Mouse (Mus musculus) forebrain, embryonic 13.5 days (tissue): ENCODE measurements around the gene Sbf1. TPM values are rescaled to one million over a fixed set of nuclear protein-coding genes. Genes with fewer than 3 reads are reported as not detected.

Experiments used
- ATAC-seq: fragments of 200-750 bp; cut with Nextera tagmentation; 2 replicates; pipeline ENCODE4 v1.8.0; 2017
- H3K27ac ChIP-seq: fragments of 300-500 bp; sonication (generic); 2 replicates; pipeline ENCODE4 v1.5.1; 2015; ENCODE audit warnings: inconsistent platforms, mild to moderate bottlenecking, moderate library complexity
- H3K27me3 ChIP-seq: fragments of 300-500 bp; sonication (generic); 2 replicates; pipeline ENCODE4 v1.6.1; 2015; ENCODE audit warnings: mild to moderate bottlenecking, inconsistent platforms
- H3K36me3 ChIP-seq: fragments of 300-500 bp; sonication (generic); 2 replicates; pipeline ENCODE4 v1.6.1; 2015; ENCODE audit warnings: mild to moderate bottlenecking, inconsistent platforms; ENCODE audit not compliant: poor library complexity, severe bottlenecking
- H3K4me1 ChIP-seq: fragments of 300-500 bp; sonication (generic); 2 replicates; pipeline ENCODE4 v1.6.1; 2015; ENCODE audit warnings: inconsistent platforms
- H3K4me2 ChIP-seq: fragments of 300-500 bp; sonication (generic); 2 replicates; pipeline ENCODE4 v1.6.1; 2015; ENCODE audit warnings: inconsistent platforms, mild to moderate bottlenecking, moderate library complexity
- H3K4me3 ChIP-seq: fragments of 300-500 bp; sonication (generic); 2 replicates; pipeline ENCODE4 v1.5.1; 2015; ENCODE audit warnings: mild to moderate bottlenecking, inconsistent platforms
- H3K9ac ChIP-seq: fragments of 300-500 bp; sonication (generic); 2 replicates; pipeline ENCODE4 v1.6.1; 2015; ENCODE audit warnings: mild to moderate bottlenecking, inconsistent platforms
- H3K9me3 ChIP-seq: fragments of 300-500 bp; sonication (generic); replicated peaks from 2 replicates; pipeline ENCODE4 v1.6.1; 2016; ENCODE audit warnings: inconsistent platforms
- WGBS: fragments of 180-500 bp; shearing (Covaris S2); methylation state at CpG from one replicate; pipeline ENCODE4 v1.1.7; 2015; 5-methylcytosine and 5-hydroxymethylcytosine counted together
- polyA plus RNA-seq: library from polyadenylated mRNA; unstranded; fragments of >200 nt; fragmentation: Nextera tagmentation; extraction: Ambion mirVana; gene quantifications from 2 replicates; pipeline ENCODE4 v1.2.1, GENCODE M21; 2015

Gene Sbf1
- polyA plus RNA-seq, 1 experiment from 2014 or later, result 66.0 TPM

- Histone ChIP-seq H3K27me3 (no peaks in the 10 kb centered on the region), H3K9ac (peak overlapping the region; percentile 93), H3K27ac (no peak overlapping the region), H3K4me1 (peaks cover 40% of the 10 kb centered on the region), H3K36me3 (no peaks in the 10 kb centered on the region), H3K4me2 (peak overlapping the region; percentile 91), H3K4me3 (peak overlapping the region; percentile 95), H3K9me3 (no peaks in the 10 kb centered on the region)
- no peak for ATAC-seq
- 29% methylated on average over 3 of the region's 3 CpGs for WGBS
Measured at GRCm38 (mm10) chr15:89314107-89314506, 1.0 kb downstream of the Sbf1 start.

GRCm38 (mm10) chr15:89313359-89313758 lies 1.8 kb downstream of the Sbf1 start:
- H3K27ac ChIP-seq, result no peak overlapping the region
- peaks cover 44% of the 10 kb centered on the region for H3K4me1 ChIP-seq
- no peaks in the 10 kb centered on the region for H3K27me3 ChIP-seq
- peak overlapping the region; percentile 91 for H3K4me2 ChIP-seq
- no peaks in the 10 kb centered on the region for H3K9me3 ChIP-seq
- no peak overlapping the region for H3K4me3 ChIP-seq
- H3K36me3 ChIP-seq, result no peaks in the 10 kb centered on the region
- H3K9ac ChIP-seq, result peak overlapping the region; percentile 93; the same call in 1 of the 2 replicates
- no peak for ATAC-seq
- WGBS, result 80% methylated on average over 4 of the region's 4 CpGs

- 69% methylated on average over 6 of the region's 6 CpGs for WGBS
- Histone ChIP-seq H3K9ac (no peak overlapping the region), H3K27ac (peak overlapping the region; percentile 28; the same call in 1 of the 2 replicates), H3K27me3 (no peaks in the 10 kb centered on the region), H3K4me3 (no peak overlapping the region), H3K4me1 (peaks cover 44% of the 10 kb centered on the region), H3K9me3 (no peaks in the 10 kb centered on the region), H3K36me3 (peaks cover 24% of the 10 kb centered on the region), H3K4me2 (no peak overlapping the region)
- no peak for ATAC-seq
Measured at GRCm38 (mm10) chr15:89309962-89310498, 5.1 kb downstream of the Sbf1 start.

- 88% methylated on average over 7 of the region's 7 CpGs for WGBS
- no peaks in the 10 kb centered on the region for H3K9me3 ChIP-seq
- H3K27me3 ChIP-seq, result no peaks in the 10 kb centered on the region
- peaks cover 36% of the 10 kb centered on the region for H3K4me1 ChIP-seq
- H3K9ac ChIP-seq, result no peak overlapping the region
- ATAC-seq, result no peak
- H3K27ac ChIP-seq, result no peak overlapping the region
- H3K36me3 ChIP-seq, result peaks cover 39% of the 10 kb centered on the region
- no peak overlapping the region for H3K4me3 ChIP-seq
- H3K4me2 ChIP-seq, result no peak overlapping the region
Measured at GRCm38 (mm10) chr15:89308406-89309139, 6.5 kb downstream of the Sbf1 start.

- H3K27me3 ChIP-seq, result no peaks in the 10 kb centered on the region
- no peaks in the 10 kb centered on the region for H3K9me3 ChIP-seq
- no peak overlapping the region for H3K4me3 ChIP-seq
- H3K27ac ChIP-seq, result no peak overlapping the region
- WGBS, result 93% methylated on average over 13 of the region's 13 CpGs
- H3K4me1 ChIP-seq, result peaks cover 24% of the 10 kb centered on the region
- no peak overlapping the region for H3K9ac ChIP-seq
- H3K4me2 ChIP-seq, result no peak overlapping the region
- peaks cover 50% of the 10 kb centered on the region for H3K36me3 ChIP-seq
- ATAC-seq, result no peak
Measured at GRCm38 (mm10) chr15:89307461-89307860, 7.7 kb downstream of the Sbf1 start.

GRCm38 (mm10) chr15:89305966-89306365 lies 9.1 kb downstream of the Sbf1 start:
- 72% methylated on average over 1 of the region's 1 CpGs for WGBS
- ATAC-seq, result no peak

GRCm38 (mm10) chr15:89300600-89300999 lies 14.5 kb downstream of the Sbf1 start:
- Histone ChIP-seq H3K36me3 (peaks cover 97% of the 10 kb centered on the region), H3K4me1 (no peaks in the 10 kb centered on the region), H3K9ac (no peak overlapping the region), H3K9me3 (no peaks in the 10 kb centered on the region), H3K4me2 (no peak overlapping the region), H3K4me3 (no peak overlapping the region), H3K27me3 (no peaks in the 10 kb centered on the region), H3K27ac (no peak overlapping the region)
- WGBS, result 96% methylated on average over 8 of the region's 8 CpGs
- ATAC-seq, result no peak

More at GRCm38 (mm10) chr15:89305966-89306365, 9.1 kb downstream of the Sbf1 start:
- Histone ChIP-seq H3K27ac (no peak overlapping the region), H3K27me3 (no peaks in the 10 kb centered on the region), H3K9me3 (no peaks in the 10 kb centered on the region), H3K4me1 (peaks cover 16% of the 10 kb centered on the region), H3K4me3 (no peak overlapping the region), H3K9ac (no peak overlapping the region), H3K4me2 (no peak overlapping the region), H3K36me3 (peaks cover 65% of the 10 kb centered on the region)

GRCm38 (mm10) chr15:89300180-89300579 lies 14.9 kb downstream of the Sbf1 start:
- Histone ChIP-seq H3K4me3 (no peak overlapping the region), H3K27me3 (no peaks in the 10 kb centered on the region), H3K4me2 (no peak overlapping the region), H3K4me1 (no peaks in the 10 kb centered on the region), H3K9me3 (no peaks in the 10 kb centered on the region), H3K9ac (no peak overlapping the region), H3K36me3 (peaks cover 97% of the 10 kb centered on the region), H3K27ac (no peak overlapping the region)
- 92% methylated on average over 13 of the region's 13 CpGs for WGBS
- no peak for ATAC-seq

- ATAC-seq, result no peak
- H3K4me2 ChIP-seq, result no peak overlapping the region
- H3K9me3 ChIP-seq, result no peaks in the 10 kb centered on the region
- H3K27me3 ChIP-seq, result no peaks in the 10 kb centered on the region
- peaks cover 97% of the 10 kb centered on the region for H3K36me3 ChIP-seq
- H3K4me3 ChIP-seq, result no peak overlapping the region
- H3K27ac ChIP-seq, result no peak overlapping the region
- H3K9ac ChIP-seq, result no peak overlapping the region
- H3K4me1 ChIP-seq, result no peaks in the 10 kb centered on the region
- 92% methylated on average over 2 of the region's 2 CpGs for WGBS
Measured at GRCm38 (mm10) chr15:89297695-89298094, 17.4 kb downstream of the Sbf1 start.

GRCm38 (mm10) chr15:89296465-89296864 lies 18.6 kb downstream of the Sbf1 start:
- 79% methylated on average over 1 of the region's 1 CpGs for WGBS
- Histone ChIP-seq H3K4me1 (no peaks in the 10 kb centered on the region), H3K9me3 (no peaks in the 10 kb centered on the region), H3K4me2 (no peak overlapping the region), H3K36me3 (peaks cover 97% of the 10 kb centered on the region), H3K9ac (no peak overlapping the region), H3K27me3 (no peaks in the 10 kb centered on the region), H3K27ac (no peak overlapping the region), H3K4me3 (no peak overlapping the region)
- ATAC-seq, result no peak

GRCm38 (mm10) chr15:89295580-89296165 lies 19.4 kb downstream of the Sbf1 start:
- Histone ChIP-seq H3K4me3 (no peak overlapping the region), H3K27me3 (no peaks in the 10 kb centered on the region), H3K36me3 (peaks cover 97% of the 10 kb centered on the region), H3K4me1 (no peaks in the 10 kb centered on the region), H3K27ac (no peak overlapping the region), H3K4me2 (no peak overlapping the region), H3K9ac (no peak overlapping the region), H3K9me3 (no peaks in the 10 kb centered on the region)
- 92% methylated on average over 8 of the region's 8 CpGs for whole genome bisulfite sequencing
- ATAC-seq, result no peak

GRCm38 (mm10) chr15:89293778-89294177 lies 21.3 kb downstream of the Sbf1 start:
- Histone ChIP-seq H3K4me1 (no peaks in the 10 kb centered on the region), H3K27me3 (no peaks in the 10 kb centered on the region), H3K36me3 (peaks cover 99% of the 10 kb centered on the region), H3K27ac (no peak overlapping the region), H3K4me2 (no peak overlapping the region), H3K9me3 (no peaks in the 10 kb centered on the region), H3K9ac (no peak overlapping the region), H3K4me3 (no peak overlapping the region)
- WGBS, result 97% methylated on average over 10 of the region's 10 CpGs
- no peak for ATAC-seq
